Mouse (Mus musculus) limb, embryonic 11.5 days (tissue): ENCODE measurements around the gene Celf2. TPM values are rescaled to one million over a fixed set of nuclear protein-coding genes. Genes with fewer than 3 reads are reported as not detected.

Experiments used
- ATAC-seq: fragments of 200-750 bp; cut with Nextera tagmentation; 2 replicates; pipeline ENCODE4 v1.8.0; 2017; ENCODE audit warnings: low read depth; ENCODE audit not compliant: insufficient number of reproducible peaks, low FRiP score, low TSS enrichment
- DNase-seq: peaks from one replicate; pipeline ENCODE4 v3.0.0-alpha.2; 2015; ENCODE audit warnings: low spot score
- H3K27ac ChIP-seq: fragments of 300-500 bp; sonication (generic); replicated peaks from 2 replicates; pipeline ENCODE4 v1.5.1; 2014; ENCODE audit warnings: low read depth, mild to moderate bottlenecking, low read length
- H3K27me3 ChIP-seq: fragments of 300-500 bp; sonication (generic); 2 replicates; pipeline ENCODE4 v1.6.1; 2014; ENCODE audit warnings: mild to moderate bottlenecking, low read length, mixed read lengths; ENCODE audit not compliant: control insufficient read depth, insufficient read depth
- H3K36me3 ChIP-seq: fragments of 300-500 bp; sonication (generic); 2 replicates; pipeline ENCODE4 v1.6.1; 2014; ENCODE audit warnings: mild to moderate bottlenecking, low read length, moderate library complexity, mixed read lengths; ENCODE audit not compliant: control insufficient read depth, insufficient read depth
- H3K4me1 ChIP-seq: fragments of 300-500 bp; sonication (generic); 2 replicates; pipeline ENCODE4 v1.6.1; 2014; ENCODE audit warnings: low read length, mixed read lengths; ENCODE audit not compliant: control insufficient read depth, insufficient read depth
- H3K4me2 ChIP-seq: fragments of 300-500 bp; sonication (generic); 2 replicates; pipeline ENCODE4 v1.6.1; 2014; ENCODE audit warnings: low read depth, mild to moderate bottlenecking, moderate library complexity; ENCODE audit not compliant: severe bottlenecking
- H3K4me3 ChIP-seq: fragments of 300-500 bp; sonication (generic); 2 replicates; pipeline ENCODE4 v1.5.1; 2014; ENCODE audit warnings: low read depth, low read length
- H3K9ac ChIP-seq: fragments of 300-500 bp; sonication (generic); 2 replicates; pipeline ENCODE4 v1.6.1; 2014; ENCODE audit warnings: mild to moderate bottlenecking, low read length
- H3K9me3 ChIP-seq: fragments of 300-500 bp; sonication (generic); 2 replicates; pipeline ENCODE4 v1.6.1; 2016; ENCODE audit warnings: low read length; ENCODE audit not compliant: control insufficient read depth
- WGBS: fragments of 180-500 bp; shearing (Covaris S2); extraction: QIAGEN DNeasy Blood & Tissue Kit; methylation state at CpG from one replicate; pipeline ENCODE4 v1.1.7; 2014; 5-methylcytosine and 5-hydroxymethylcytosine counted together
- polyA plus RNA-seq: library from polyadenylated mRNA; unstranded; fragments of >200 nt; fragmentation: Nextera tagmentation; extraction: Ambion mirVana; gene quantifications from 2 replicates; pipeline ENCODE4 v1.2.1, GENCODE M21; 2014

Gene Celf2
- polyA plus RNA-seq, 1 experiment from 2014 or later: 24.1 TPM

GRCm38 (mm10) chr2:6903251-6903763 is 606.1 kb downstream of the Celf2 start:
- Histone ChIP-seq H3K4me2 (no peak overlapping the region), H3K36me3 (no peaks in the 10 kb centered on the region), H3K27me3 (no peaks in the 10 kb centered on the region), H3K4me3 (no peak overlapping the region), H3K4me1 (no peaks in the 10 kb centered on the region), H3K27ac (no peak overlapping the region), H3K9ac (no peak overlapping the region), H3K9me3 (no peaks in the 10 kb centered on the region)
- ATAC-seq (no peak), DNase-seq (no peak)
- whole genome bisulfite sequencing: 77% methylated on average over 4 of the region's 4 CpGs

- Histone ChIP-seq H3K9me3 (no peaks in the 10 kb centered on the region), H3K4me2 (no peak overlapping the region), H3K27me3 (no peaks in the 10 kb centered on the region), H3K4me3 (no peak overlapping the region), H3K4me1 (no peaks in the 10 kb centered on the region), H3K27ac (no peak overlapping the region), H3K36me3 (no peaks in the 10 kb centered on the region), H3K9ac (no peak overlapping the region)
- DNase-seq (no peak), ATAC-seq (no peak)
- WGBS: 90% methylated on average over 1 of the region's 1 CpGs
Observed at GRCm38 (mm10) chr2:6896896-6897295, 612.5 kb downstream of the Celf2 start.

GRCm38 (mm10) chr2:6893597-6893996 is 615.8 kb downstream of the Celf2 start:
- no peak overlapping the region for H3K27ac ChIP-seq
- no peak overlapping the region for H3K4me3 ChIP-seq
- no peak for DNase-seq
- ATAC-seq: no peak
- H3K27me3 ChIP-seq: no peaks in the 10 kb centered on the region
- no peaks in the 10 kb centered on the region for H3K4me1 ChIP-seq
- H3K9ac ChIP-seq: no peak overlapping the region
- WGBS: 81% methylated on average over 2 of the region's 2 CpGs
- H3K36me3 ChIP-seq: no peaks in the 10 kb centered on the region
- no peaks in the 10 kb centered on the region for H3K9me3 ChIP-seq
- no peak overlapping the region for H3K4me2 ChIP-seq

- ATAC-seq: no peak
- no peaks in the 10 kb centered on the region for H3K4me1 ChIP-seq
- no peak overlapping the region for H3K4me3 ChIP-seq
- H3K27me3 ChIP-seq: no peaks in the 10 kb centered on the region
- DNase-seq: no peak
- H3K36me3 ChIP-seq: no peaks in the 10 kb centered on the region
- 84% methylated on average over 3 of the region's 3 CpGs for WGBS
- no peak overlapping the region for H3K4me2 ChIP-seq
- H3K9me3 ChIP-seq: no peaks in the 10 kb centered on the region
- H3K27ac ChIP-seq: no peak overlapping the region
- no peak overlapping the region for H3K9ac ChIP-seq
Observed at GRCm38 (mm10) chr2:6893095-6893494, 616.3 kb downstream of the Celf2 start.

GRCm38 (mm10) chr2:6884796-6885711 is 624.3 kb downstream of the Celf2 start:
- WGBS: 74% methylated on average over 8 of the region's 8 CpGs
- no peaks in the 10 kb centered on the region for H3K4me1 ChIP-seq
- DNase-seq: no peak
- no peaks in the 10 kb centered on the region for H3K36me3 ChIP-seq
- no peak overlapping the region for H3K9ac ChIP-seq
- no peak for ATAC-seq
- no peak overlapping the region for H3K4me3 ChIP-seq
- H3K27me3 ChIP-seq: no peaks in the 10 kb centered on the region
- H3K9me3 ChIP-seq: no peaks in the 10 kb centered on the region
- H3K4me2 ChIP-seq: no peak overlapping the region
- H3K27ac ChIP-seq: no peak overlapping the region

GRCm38 (mm10) chr2:6883996-6884795 is 625.2 kb downstream of the Celf2 start:
- Histone ChIP-seq H3K4me1 (no peaks in the 10 kb centered on the region), H3K27ac (no peak overlapping the region), H3K9me3 (no peaks in the 10 kb centered on the region), H3K9ac (no peak overlapping the region), H3K4me3 (no peak overlapping the region), H3K4me2 (no peak overlapping the region), H3K36me3 (no peaks in the 10 kb centered on the region), H3K27me3 (no peaks in the 10 kb centered on the region)
- DNase-seq (no peak), ATAC-seq (no peak)
- WGBS: 83% methylated on average over 13 of the region's 13 CpGs

GRCm38 (mm10) chr2:6882236-6882885 is 627.0 kb downstream of the Celf2 start:
- no peak for ATAC-seq
- WGBS: 69% methylated on average over 6 of the region's 6 CpGs

GRCm38 (mm10) chr2:6880941-6881575 is 628.3 kb downstream of the Celf2 start:
- H3K4me3 ChIP-seq: no peak overlapping the region
- DNase-seq (no peak), ATAC-seq (no peak)
- H3K27me3 ChIP-seq: no peaks in the 10 kb centered on the region
- H3K4me2 ChIP-seq: no peak overlapping the region
- 88% methylated on average over 6 of the region's 6 CpGs for WGBS
- no peak overlapping the region for H3K27ac ChIP-seq
- no peak overlapping the region for H3K9ac ChIP-seq
- no peaks in the 10 kb centered on the region for H3K4me1 ChIP-seq
- H3K9me3 ChIP-seq: no peaks in the 10 kb centered on the region
- H3K36me3 ChIP-seq: no peaks in the 10 kb centered on the region

More at GRCm38 (mm10) chr2:6882236-6882885, 627.0 kb downstream of the Celf2 start:
- Histone ChIP-seq H3K9me3 (no peaks in the 10 kb centered on the region), H3K4me1 (no peaks in the 10 kb centered on the region), H3K27me3 (no peaks in the 10 kb centered on the region), H3K36me3 (no peaks in the 10 kb centered on the region), H3K9ac (no peak overlapping the region), H3K27ac (no peak overlapping the region), H3K4me2 (no peak overlapping the region), H3K4me3 (no peak overlapping the region)
- DNase-seq: no peak
